Mouse (Mus musculus) lung, embryonic 14.5 days (tissue): Measurements from ENCODE around the gene Wdr48. TPM values are rescaled to one million over a fixed set of nuclear protein-coding genes. Genes with fewer than 3 reads are reported as not detected.

Experiments
- ATAC-seq: fragments of 200-750 bp; cut with Nextera tagmentation; 2 replicates; pipeline ENCODE4 v1.8.0; 2017; ENCODE audit warnings: mild to moderate bottlenecking, moderate TSS enrichment, moderate library complexity; ENCODE audit not compliant: insufficient read depth
- DNase-seq: peaks from one replicate; pipeline ENCODE4 v3.0.0-alpha.2; 2015
- H3K27ac ChIP-seq: fragments of 300-500 bp; sonication (generic); 2 replicates; pipeline ENCODE4 v1.5.1; 2014; ENCODE audit warnings: low read depth, mild to moderate bottlenecking, moderate library complexity
- H3K27me3 ChIP-seq: fragments of 300-500 bp; sonication (generic); 2 replicates; pipeline ENCODE4 v1.6.1; 2014; ENCODE audit warnings: low read length, control low read depth; ENCODE audit not compliant: insufficient read depth
- H3K36me3 ChIP-seq: fragments of 300-500 bp; sonication (generic); 2 replicates; pipeline ENCODE4 v1.6.1; 2014; ENCODE audit warnings: control low read depth; ENCODE audit not compliant: insufficient read depth
- H3K4me1 ChIP-seq: fragments of 300-500 bp; sonication (generic); 2 replicates; pipeline ENCODE4 v1.6.1; 2014; ENCODE audit warnings: antibody characterized with exemption, control low read depth; ENCODE audit not compliant: insufficient read depth
- H3K4me2 ChIP-seq: fragments of 300-500 bp; sonication (generic); 2 replicates; pipeline ENCODE4 v1.6.1; 2014; ENCODE audit warnings: mild to moderate bottlenecking
- H3K4me3 ChIP-seq: fragments of 300-500 bp; sonication (generic); 2 replicates; pipeline ENCODE4 v1.5.1; 2014; ENCODE audit warnings: low read depth, low read length
- H3K9ac ChIP-seq: fragments of 300-500 bp; sonication (generic); 2 replicates; pipeline ENCODE4 v1.6.1; 2014
- H3K9me3 ChIP-seq: fragments of 300-500 bp; sonication (generic); 2 replicates; pipeline ENCODE4 v1.6.1; 2016; ENCODE audit warnings: low read depth, low read length, control low read depth
- CTCF ChIP-seq: IDR thresholded peaks from 2 replicates; pipeline ENCODE4 v1.5.1; 2016; ENCODE audit warnings: antibody characterized with exemption, low read depth
- WGBS: fragments of 180-500 bp; shearing (Covaris S2); extraction: QIAGEN DNeasy Blood & Tissue Kit; methylation state at CpG from one replicate; pipeline ENCODE4 v1.1.7; 2014; 5-methylcytosine and 5-hydroxymethylcytosine counted together
- polyA plus RNA-seq: library from polyadenylated mRNA; unstranded; fragments of >200 nt; fragmentation: Nextera tagmentation; extraction: Ambion mirVana; gene quantifications from 2 replicates; pipeline ENCODE4 v1.2.1, GENCODE M21; 2014

Gene Wdr48
- polyA plus RNA-seq, 1 experiment from 2014 or later: 50.9 TPM

DNA sequence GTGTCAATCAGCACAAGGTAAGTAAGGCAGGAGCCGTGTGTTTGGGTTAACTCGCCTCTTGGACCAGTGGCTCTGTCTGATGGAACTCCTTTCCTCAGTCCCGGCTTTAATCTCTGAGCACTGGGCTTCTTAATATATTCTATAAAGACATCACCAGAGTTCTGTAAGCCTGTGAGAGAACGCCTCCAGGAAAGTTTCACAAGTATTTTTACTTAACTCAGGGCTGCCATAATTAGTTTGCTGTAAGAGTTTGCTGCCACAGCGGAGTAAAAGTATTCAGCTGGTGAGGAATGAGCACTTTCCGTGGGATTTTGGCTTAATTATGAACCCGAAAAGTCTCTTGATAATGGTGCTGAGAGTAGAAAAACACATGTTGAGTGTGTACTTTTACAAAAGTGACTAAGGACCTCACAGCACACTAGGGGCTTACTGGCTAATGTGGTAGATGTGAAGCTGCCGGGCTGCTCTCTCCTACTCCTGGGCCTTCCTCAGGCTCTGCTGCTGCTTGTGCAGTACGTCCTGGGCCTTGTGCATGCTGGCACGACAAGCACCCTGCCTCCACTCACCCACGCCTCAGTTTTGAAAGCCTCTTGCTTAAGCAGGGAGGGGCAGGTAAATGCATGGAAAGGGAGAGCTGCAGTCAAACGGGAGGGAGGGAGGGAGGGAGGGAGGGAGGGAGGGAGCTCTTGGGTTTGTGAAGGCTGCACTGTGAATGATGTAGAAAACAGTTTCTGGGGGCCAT, 7.9 kb downstream of the Wdr48 start:
- H3K4me2 ChIP-seq: no peak overlapping the region
- no peak overlapping the region for H3K9ac ChIP-seq
- no peak for ATAC-seq
- no peaks in the 10 kb centered on the region for H3K4me1 ChIP-seq
- H3K36me3 ChIP-seq: peaks cover 52% of the 10 kb centered on the region
- H3K27me3 ChIP-seq: no peaks in the 10 kb centered on the region
- H3K9me3 ChIP-seq: no peaks in the 10 kb centered on the region
- H3K4me3 ChIP-seq: no peak overlapping the region
- WGBS: 83% methylated on average over 12 of the region's 12 CpGs
- DNase-seq: no peak
- no peak overlapping the region for H3K27ac ChIP-seq
- no peak for TF ChIP-seq CTCF

DNA sequence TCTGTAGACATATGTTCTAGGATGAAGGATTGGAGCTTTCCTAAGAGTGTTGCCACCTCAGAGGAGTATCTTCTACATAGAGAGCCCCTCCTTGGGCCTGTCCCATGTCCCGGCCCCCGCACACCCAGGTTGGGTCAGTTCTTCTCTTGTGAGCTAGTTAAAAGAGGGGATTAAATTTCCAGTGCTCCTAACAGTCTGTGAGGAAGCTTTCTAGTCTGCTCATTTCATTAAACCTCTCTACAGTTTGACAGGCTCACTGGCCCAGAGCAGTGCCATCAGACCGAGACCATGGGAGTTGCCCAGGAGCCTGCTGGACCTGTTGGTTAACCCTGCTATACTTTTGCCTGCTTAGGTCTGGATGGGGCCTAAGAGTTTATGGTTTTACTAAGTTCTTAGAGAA, 14.0 kb downstream of the Wdr48 start:
- 95% methylated on average over 3 of the region's 3 CpGs for WGBS
- H3K36me3 ChIP-seq: peaks cover 97% of the 10 kb centered on the region
- H3K4me1 ChIP-seq: no peaks in the 10 kb centered on the region
- H3K27ac ChIP-seq: no peak overlapping the region
- H3K4me2 ChIP-seq: no peak overlapping the region
- no peak overlapping the region for H3K4me3 ChIP-seq
- no peak for TF ChIP-seq CTCF
- H3K9me3 ChIP-seq: no peaks in the 10 kb centered on the region
- no peak for DNase-seq
- ATAC-seq: no peak
- H3K27me3 ChIP-seq: no peaks in the 10 kb centered on the region
- no peak overlapping the region for H3K9ac ChIP-seq

DNA sequence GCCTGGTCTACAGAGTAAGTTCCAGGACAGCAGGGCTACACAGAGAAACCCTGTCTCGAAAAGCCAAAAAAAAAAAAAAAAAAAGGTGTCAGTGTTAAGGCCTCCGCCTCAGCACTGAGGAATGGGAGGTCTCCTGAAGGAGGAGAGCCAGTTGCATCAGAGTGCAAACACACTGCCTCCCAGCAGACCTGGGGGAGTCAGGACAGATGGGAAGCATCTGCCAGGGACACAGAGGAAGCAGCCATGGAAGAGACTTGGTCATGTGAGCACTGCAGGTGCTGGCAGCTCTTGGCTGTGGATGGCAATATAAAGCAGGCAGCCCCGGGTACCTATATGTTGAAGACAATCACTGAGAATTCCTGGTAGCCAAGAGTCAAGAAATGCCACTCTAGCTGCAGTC, 15.3 kb downstream of the Wdr48 start:
- no peaks in the 10 kb centered on the region for H3K27me3 ChIP-seq
- no peak overlapping the region for H3K9ac ChIP-seq
- no peaks in the 10 kb centered on the region for H3K4me1 ChIP-seq
- 82% methylated on average over 3 of the region's 3 CpGs for WGBS
- no peak for ATAC-seq
- TF ChIP-seq CTCF: no peak
- H3K27ac ChIP-seq: no peak overlapping the region
- no peak for DNase-seq
- no peak overlapping the region for H3K4me2 ChIP-seq
- no peak overlapping the region for H3K4me3 ChIP-seq
- H3K36me3 ChIP-seq: peaks cover 96% of the 10 kb centered on the region
- H3K9me3 ChIP-seq: no peaks in the 10 kb centered on the region

DNA sequence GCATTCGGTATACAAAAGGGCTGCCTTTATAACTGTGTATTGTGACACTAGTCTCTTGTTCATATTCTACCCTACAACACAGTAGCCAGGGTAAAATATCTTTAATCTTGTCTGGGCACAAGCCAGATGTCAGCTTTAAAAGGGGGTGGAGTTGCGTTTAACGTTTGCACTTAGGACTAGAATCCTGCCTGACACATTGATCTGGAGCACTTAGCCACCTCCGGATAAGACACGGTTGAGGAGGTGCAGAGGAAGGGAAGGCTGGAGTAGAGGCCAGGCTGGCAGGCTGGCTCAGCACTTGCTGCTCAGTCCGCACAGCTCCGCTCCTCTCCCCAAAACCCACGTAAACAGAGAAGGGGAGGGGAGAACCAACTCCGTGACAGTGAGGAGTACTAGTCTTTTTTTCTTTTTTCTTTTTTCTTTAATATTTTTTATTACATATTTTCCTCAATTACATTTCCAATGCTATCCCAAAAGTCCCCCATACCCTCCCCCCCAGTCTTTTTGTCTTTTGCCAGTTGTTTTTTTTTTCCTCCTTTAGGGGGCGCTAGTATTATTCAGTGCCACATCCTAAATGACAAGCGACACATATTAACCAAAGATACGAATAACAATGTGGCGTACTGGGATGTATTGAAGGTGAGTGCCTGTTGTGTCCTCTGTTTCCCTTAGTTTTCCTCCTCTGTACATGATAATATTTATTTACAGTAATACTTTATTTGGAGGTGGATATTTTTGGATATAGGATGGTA, 18.6 kb downstream of the Wdr48 start:
- no peak for ATAC-seq
- WGBS: 72% methylated on average over 13 of the region's 13 CpGs

DNA sequence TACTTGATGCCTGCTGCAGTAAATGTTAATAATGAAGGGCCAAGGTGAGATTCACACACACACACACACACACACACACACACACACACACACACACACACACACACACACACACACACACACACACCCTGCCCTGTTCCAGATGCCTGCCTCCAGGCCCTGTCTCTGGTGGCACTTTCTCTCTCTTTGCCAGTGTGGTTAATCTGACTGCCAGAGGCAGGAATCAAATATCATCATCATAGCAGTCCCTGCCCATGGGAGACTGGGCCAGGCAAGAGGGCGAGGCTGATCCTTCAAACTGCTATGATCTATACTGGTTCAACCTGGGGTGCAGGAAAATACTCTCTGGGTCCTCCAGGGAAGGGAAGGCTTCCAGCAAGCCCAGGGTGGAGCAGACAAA, 25.2 kb downstream of the Wdr48 start:
- Histone ChIP-seq H3K27me3 (no peaks in the 10 kb centered on the region), H3K27ac (no peak overlapping the region), H3K9ac (no peak overlapping the region), H3K4me1 (no peaks in the 10 kb centered on the region), H3K9me3 (no peaks in the 10 kb centered on the region), H3K4me3 (no peak overlapping the region), H3K4me2 (no peak overlapping the region), H3K36me3 (peaks cover 90% of the 10 kb centered on the region)
- WGBS: 70% methylated on average over 1 of the region's 1 CpGs
- TF ChIP-seq CTCF: no peak
- no peak for ATAC-seq
- no peak for DNase-seq

More for the DNA sequence above, 18.6 kb downstream of the Wdr48 start:
- no peaks in the 10 kb centered on the region for H3K27me3 ChIP-seq
- H3K36me3 ChIP-seq: peaks cover 96% of the 10 kb centered on the region
- no peaks in the 10 kb centered on the region for H3K4me1 ChIP-seq
- H3K27ac ChIP-seq: no peak overlapping the region
- H3K4me3 ChIP-seq: no peak overlapping the region
- DNase-seq: peak; percentile 66
- H3K9me3 ChIP-seq: no peaks in the 10 kb centered on the region
- peak; percentile 49 for TF ChIP-seq CTCF
- no peak overlapping the region for H3K4me2 ChIP-seq
- H3K9ac ChIP-seq: no peak overlapping the region

DNA sequence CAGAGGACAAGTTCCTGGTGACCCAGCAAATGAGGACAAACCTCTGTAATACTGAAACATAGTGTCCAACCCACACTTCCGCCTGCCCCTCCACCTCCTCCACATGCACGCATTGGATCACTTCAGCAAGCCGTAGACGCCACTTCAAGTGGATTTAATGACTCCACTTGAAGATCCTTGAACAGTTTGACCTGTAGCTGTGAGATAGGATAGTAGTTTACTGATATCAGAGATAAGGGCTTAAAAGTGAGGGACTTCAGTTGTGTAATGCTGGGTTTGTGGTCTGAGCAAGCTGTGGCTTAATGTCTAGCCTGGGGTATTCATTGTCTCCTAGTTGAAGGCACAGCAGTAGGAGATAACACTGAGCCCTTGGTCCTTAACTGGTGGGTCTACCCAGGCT, 28.8 kb downstream of the Wdr48 start:
- Histone ChIP-seq H3K27ac (no peak overlapping the region), H3K4me1 (0 out of 2 replicates have a peak, but pooled peaks cover 5% of the 10 kb centered on the region), H3K4me2 (no peak overlapping the region), H3K27me3 (no peaks in the 10 kb centered on the region), H3K36me3 (peaks cover 88% of the 10 kb centered on the region), H3K4me3 (no peak overlapping the region), H3K9me3 (no peaks in the 10 kb centered on the region), H3K9ac (no peak overlapping the region)
- no peak for TF ChIP-seq CTCF
- DNase-seq (no peak), ATAC-seq (no peak)
- WGBS: 74% methylated on average over 4 of the region's 4 CpGs

DNA sequence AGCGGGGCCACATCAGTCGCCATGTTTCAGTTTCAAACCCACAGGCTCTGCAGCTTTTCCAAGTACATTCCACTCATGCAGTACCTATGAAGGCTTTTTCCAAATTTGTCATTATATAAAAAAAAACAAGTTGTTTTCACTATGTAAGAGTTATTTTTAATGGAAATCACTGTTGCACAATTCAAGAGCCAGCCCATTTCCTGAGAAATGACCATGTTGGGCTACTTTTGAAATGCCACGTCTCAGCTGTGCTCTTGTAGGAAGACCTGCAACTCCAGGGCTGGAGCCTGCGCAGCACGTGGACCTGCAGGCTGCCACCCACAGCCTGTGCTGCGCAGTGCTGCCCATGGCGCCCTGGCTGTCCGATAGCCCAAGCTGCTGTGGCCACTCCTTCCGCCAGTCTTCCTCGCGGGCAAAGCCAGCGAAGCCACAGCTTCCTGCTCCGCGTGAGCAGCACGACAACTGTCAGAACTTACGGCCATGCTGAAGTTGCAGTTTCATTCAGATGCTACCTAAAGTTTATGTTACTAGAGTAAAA, 30.5 kb downstream of the Wdr48 start:
- ATAC-seq: peak; percentile 48
- no peak overlapping the region for H3K9ac ChIP-seq
- 0 out of 2 replicates have a peak, but pooled peaks cover 5% of the 10 kb centered on the region for H3K4me1 ChIP-seq
- H3K27ac ChIP-seq: peak overlapping the region; percentile 90
- no peaks in the 10 kb centered on the region for H3K9me3 ChIP-seq
- no peak overlapping the region for H3K4me3 ChIP-seq
- H3K27me3 ChIP-seq: no peaks in the 10 kb centered on the region
- WGBS: 54% methylated on average over 16 of the region's 16 CpGs
- 0 out of 2 replicates have a peak, but pooled peaks have one; percentile 8 for TF ChIP-seq CTCF
- peaks cover 89% of the 10 kb centered on the region for H3K36me3 ChIP-seq
- peak; percentile 75 for DNase-seq
- H3K4me2 ChIP-seq: peak overlapping the region; percentile 35
